Mouse (Mus musculus): ENCODE data around the gene Fras1.

DNA sequence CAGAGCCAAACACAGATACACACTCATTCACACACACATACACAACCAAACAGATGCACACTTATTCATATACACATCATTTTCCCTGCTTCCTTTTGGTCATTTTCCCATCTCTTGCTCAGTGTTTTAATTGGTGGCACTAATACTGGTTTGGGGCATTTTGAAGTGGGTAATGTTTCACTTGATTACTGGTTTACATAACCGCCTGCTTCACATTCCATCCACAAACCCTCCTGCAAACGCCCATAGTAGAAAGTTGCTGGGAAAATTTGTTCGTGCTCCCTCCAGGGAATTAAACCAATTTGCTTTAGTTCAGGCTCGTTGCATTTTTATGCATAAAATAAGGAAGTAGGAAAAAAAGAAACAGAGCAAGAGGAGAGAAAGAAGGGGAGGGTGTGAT is 200.8 kb downstream of the Fras1 start:
- TF ChIP-seq CTCF (IDR thresholded peaks at IDR 0.05; ENCODE audit: extremely low read depth, insufficient read length, insufficient replicate concordance, low read depth, low read length) = no peak
- TF ChIP-seq POLR2A (IDR thresholded peaks at IDR 0.05; ENCODE audit: low read depth, low read length) = no peak
